Mouse (Mus musculus) erythroblast, embryonic 14.5 days (primary cell): ENCODE results near the gene Gnl1. TPM values are rescaled to one million over a fixed set of nuclear protein-coding genes. Genes with fewer than 3 reads are reported as not detected.
A peak's percentile ranks its signal among the peaks of the same experiment; 100 is the strongest.

Experiments
- H3K27me3 ChIP-seq: 2 replicates; pipeline ENCODE4 v1.6.1; 2012; ENCODE audit warnings: inconsistent platforms; ENCODE audit not compliant: control insufficient read depth
- H3K36me3 ChIP-seq: 2 replicates; pipeline ENCODE4 v1.6.1; 2012; ENCODE audit warnings: mild to moderate bottlenecking, inconsistent platforms; ENCODE audit not compliant: control insufficient read depth
- H3K4me1 ChIP-seq: 2 replicates; pipeline ENCODE4 v1.6.1; 2012; ENCODE audit warnings: inconsistent platforms; ENCODE audit not compliant: control insufficient read depth
- H3K4me3 ChIP-seq: replicated peaks from 2 replicates; pipeline ENCODE3; 2012; ENCODE audit warnings: moderate library complexity, mild to moderate bottlenecking, inconsistent platforms
- H3K9me3 ChIP-seq: 2 replicates; pipeline ENCODE4 v1.6.1; 2012; ENCODE audit warnings: low read length, inconsistent platforms, mixed read lengths; ENCODE audit not compliant: control insufficient read depth
- GATA1 ChIP-seq: IDR thresholded peaks from 2 replicates; pipeline ENCODE4 v1.6.1; 2012; ENCODE audit warnings: low read length, inconsistent platforms, mixed read lengths
- TAL1 ChIP-seq: IDR thresholded peaks from 3 replicates; pipeline ENCODE4 v1.6.1; 2012; ENCODE audit warnings: low read length, inconsistent platforms, mixed read lengths
- polyA plus RNA-seq: library from polyadenylated mRNA; stranded (reverse); fragments of >175 nt; gene quantifications from 2 replicates; pipeline ENCODE4 v1.2.3, GENCODE M21; 2012

Gnl1 gene
- polyA plus RNA-seq, 1 experiment = 1.5 TPM

DNA sequence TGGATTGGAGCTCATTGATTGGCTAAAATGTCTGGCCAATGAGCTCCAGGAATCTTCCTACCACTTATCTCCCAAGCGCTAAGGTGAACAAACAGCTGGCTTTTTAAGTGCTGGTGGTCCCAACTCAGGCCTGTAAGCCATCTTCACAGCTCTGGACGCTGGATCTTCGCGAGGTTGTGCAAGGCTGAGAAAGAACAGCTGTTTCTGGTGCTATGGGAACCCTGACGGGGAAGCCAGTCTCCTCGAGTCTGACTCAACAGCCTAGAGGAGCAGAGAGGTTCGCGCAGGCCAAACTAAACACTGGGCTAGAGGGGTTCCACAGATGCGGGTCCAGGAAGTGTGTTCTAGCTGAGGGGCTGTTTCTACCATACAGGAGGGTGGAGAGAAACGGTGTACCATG, 12.1 kb downstream of the Gnl1 start:
- Histone ChIP-seq H3K36me3 (peaks cover 12% of the 10 kb centered on the region), H3K9me3 (no peaks in the 10 kb centered on the region)
- no peak for TF ChIP-seq TAL1
- TF ChIP-seq GATA1 = no peak

GRCm38 (mm10) chr17:35993675-35994074, 14.0 kb downstream of the Gnl1 start:
- TF ChIP-seq GATA1 (no peak), TAL1 (no peak)
- peaks cover 2% of the 10 kb centered on the region; the same call in 1 of the 2 replicates for H3K36me3 ChIP-seq
- no peaks in the 10 kb centered on the region for H3K27me3 ChIP-seq
- peaks cover 54% of the 10 kb centered on the region for H3K4me1 ChIP-seq
- no peaks in the 10 kb centered on the region for H3K9me3 ChIP-seq
- H3K4me3 ChIP-seq = peak overlapping the region; percentile 83

More for the DNA sequence above, 12.1 kb downstream of the Gnl1 start:
- Histone ChIP-seq H3K4me1 (peaks cover 40% of the 10 kb centered on the region), H3K4me3 (no peak overlapping the region), H3K27me3 (no peaks in the 10 kb centered on the region)

DNA sequence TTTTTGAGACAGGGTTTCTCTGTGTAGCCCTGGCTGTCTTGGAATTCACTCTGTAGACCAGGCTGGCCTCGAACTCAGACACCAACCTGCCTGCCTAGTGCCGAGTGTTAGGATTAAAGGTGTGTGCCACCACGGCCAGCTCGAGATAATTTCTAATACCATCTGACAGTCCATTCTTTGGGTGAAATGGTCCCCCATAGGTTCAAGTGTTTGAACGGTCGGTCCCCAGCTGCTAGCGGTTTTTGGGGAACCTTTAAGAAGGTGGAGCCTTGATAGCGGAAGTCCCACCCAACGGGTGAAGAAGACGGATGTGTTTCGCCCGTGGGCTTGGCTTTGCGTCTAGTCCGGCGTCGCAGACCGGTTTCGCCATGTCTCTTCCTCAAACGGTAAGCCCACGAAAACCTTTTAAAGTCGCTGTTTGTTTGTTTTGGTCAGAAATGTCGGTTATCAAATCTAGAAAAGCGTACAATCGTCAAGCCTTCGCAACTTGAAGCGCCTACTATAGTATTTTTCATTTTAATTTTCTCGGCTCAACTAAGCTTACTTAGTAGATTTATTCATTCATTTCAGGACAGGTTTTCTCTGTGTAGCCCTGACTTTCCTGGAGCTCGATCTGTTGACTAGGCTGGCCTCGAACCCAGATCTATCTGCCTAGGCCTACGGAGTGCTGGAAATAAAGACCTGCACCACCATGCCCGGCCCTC, 14.7 kb downstream of the Gnl1 start:
- Histone ChIP-seq H3K27me3 (no peaks in the 10 kb centered on the region), H3K4me1 (peaks cover 61% of the 10 kb centered on the region), H3K9me3 (no peaks in the 10 kb centered on the region), H3K36me3 (peaks cover 6% of the 10 kb centered on the region), H3K4me3 (peak overlapping the region; percentile 83)
- TF ChIP-seq TAL1 (no peak), GATA1 (no peak)

DNA sequence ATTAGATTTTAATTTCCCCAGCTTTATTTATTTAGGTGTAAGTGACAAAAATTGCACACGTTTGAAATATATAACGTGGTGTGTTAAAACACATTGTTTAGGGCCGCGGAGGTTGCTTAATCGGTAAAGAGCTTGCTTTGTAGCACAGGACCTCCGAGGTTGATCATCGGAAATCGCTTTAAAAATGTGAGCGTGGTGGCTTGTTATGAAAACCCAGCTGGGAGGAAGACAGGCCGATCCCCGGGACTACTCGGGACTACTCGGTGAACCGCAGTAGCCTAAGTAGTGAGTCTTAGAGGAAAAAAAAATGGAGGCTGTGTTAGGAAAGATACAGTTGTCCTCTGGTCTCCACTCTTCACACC, 15.2 kb downstream of the Gnl1 start:
- Histone ChIP-seq H3K4me1 (peaks cover 65% of the 10 kb centered on the region), H3K36me3 (peaks cover 11% of the 10 kb centered on the region), H3K4me3 (peak overlapping the region; percentile 83), H3K27me3 (no peaks in the 10 kb centered on the region), H3K9me3 (peaks cover under 1% of the 10 kb centered on the region; the same call in 1 of the 2 replicates)
- TF ChIP-seq GATA1 = no peak
- no peak for TF ChIP-seq TAL1

- peaks cover 27% of the 10 kb centered on the region for H3K36me3 ChIP-seq
- peak overlapping the region; percentile 69 for H3K4me3 ChIP-seq
- no peak for TF ChIP-seq GATA1
- no peak for TF ChIP-seq TAL1
- no peaks in the 10 kb centered on the region for H3K27me3 ChIP-seq
- peaks cover 83% of the 10 kb centered on the region for H3K4me1 ChIP-seq
- peaks cover 16% of the 10 kb centered on the region for H3K9me3 ChIP-seq
These were observed 17.3 kb downstream of the Gnl1 start for GRCm38 (mm10) chr17:35996949-35997348.

DNA sequence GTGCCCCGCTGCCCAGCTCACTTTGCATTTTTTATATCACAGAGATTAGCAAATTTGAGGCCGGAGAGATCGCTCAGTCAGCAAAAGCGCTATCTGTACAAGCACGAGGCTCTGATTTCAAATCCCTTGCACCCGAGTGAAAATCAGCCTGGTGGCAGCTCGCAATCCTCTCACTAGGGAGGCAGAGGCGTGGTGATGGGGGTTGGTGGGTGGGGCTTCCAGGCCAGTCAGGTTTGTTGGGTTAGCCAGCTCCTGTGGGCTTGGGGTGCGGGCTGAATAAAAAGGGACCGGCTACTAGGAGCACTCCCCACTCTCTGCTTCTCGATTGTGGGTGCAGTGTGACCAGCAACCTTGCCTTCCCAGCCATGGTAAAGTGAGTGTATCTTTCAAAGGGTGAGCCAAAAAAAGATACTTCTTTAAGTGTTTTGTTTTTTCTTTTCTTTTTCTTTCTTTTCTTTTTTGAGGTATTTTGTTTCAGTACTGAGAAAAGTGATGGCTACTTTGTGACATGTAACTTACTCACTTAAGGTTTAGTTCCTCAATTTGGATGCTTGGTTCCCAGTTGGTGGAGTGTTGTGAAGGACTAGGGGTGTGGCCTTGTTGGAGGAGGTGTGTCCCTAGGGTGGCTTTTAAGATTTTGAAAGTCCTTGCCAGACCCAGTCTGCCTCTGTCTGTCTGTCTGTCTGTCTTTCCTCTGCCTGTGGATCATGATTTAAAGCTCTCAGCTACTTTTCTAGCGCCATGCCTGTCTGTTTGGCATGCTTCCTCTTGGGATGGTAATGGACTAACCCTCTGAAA, 18.3 kb downstream of the Gnl1 start:
- Histone ChIP-seq H3K4me1 (peaks cover 88% of the 10 kb centered on the region), H3K36me3 (peaks cover 36% of the 10 kb centered on the region), H3K9me3 (peaks cover 26% of the 10 kb centered on the region), H3K4me3 (peak overlapping the region; percentile 69), H3K27me3 (no peaks in the 10 kb centered on the region)
- no peak for TF ChIP-seq GATA1
- TF ChIP-seq TAL1 = no peak

DNA sequence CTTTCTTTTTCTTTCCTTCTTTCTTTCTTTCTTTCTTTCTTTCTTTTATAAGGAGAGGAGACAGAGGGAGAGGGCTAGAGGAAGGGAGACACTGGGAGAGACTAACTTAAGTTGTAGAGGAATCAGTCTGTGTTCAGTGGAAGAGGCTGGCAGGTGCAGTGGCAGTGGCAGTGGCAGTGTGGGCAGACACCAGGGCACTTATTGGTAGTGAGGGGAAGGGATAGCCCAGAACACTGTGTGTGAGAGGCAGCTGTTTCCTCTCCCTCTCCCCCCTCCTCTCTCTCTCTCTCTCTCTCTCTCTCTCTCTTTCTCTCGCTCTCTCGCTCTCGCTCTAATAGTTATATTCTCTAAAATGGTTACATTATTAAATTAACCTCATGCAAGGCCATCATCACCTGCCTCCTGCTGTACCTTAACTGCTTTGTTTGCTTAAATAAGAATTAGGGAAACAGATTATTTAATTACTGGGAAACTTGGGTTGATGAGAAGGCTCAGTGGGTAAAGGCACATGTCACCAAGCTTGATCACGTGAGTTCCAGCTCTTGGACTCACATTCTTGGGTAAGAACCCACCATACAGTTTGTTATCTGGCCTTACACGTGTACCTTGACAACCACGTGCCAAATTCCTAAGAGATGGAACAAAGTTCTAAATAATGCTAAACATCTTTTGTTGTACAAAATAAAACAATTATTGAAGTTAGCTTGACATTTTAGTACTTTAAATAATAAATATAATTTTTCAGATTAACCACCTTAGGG, 19.1 kb downstream of the Gnl1 start:
- H3K36me3 ChIP-seq = peaks cover 45% of the 10 kb centered on the region
- H3K27me3 ChIP-seq = no peaks in the 10 kb centered on the region
- H3K9me3 ChIP-seq = peaks cover 31% of the 10 kb centered on the region
- H3K4me1 ChIP-seq = peaks cover 86% of the 10 kb centered on the region
- peak overlapping the region; percentile 69 for H3K4me3 ChIP-seq
- no peak for TF ChIP-seq TAL1
- TF ChIP-seq GATA1 = no peak

DNA sequence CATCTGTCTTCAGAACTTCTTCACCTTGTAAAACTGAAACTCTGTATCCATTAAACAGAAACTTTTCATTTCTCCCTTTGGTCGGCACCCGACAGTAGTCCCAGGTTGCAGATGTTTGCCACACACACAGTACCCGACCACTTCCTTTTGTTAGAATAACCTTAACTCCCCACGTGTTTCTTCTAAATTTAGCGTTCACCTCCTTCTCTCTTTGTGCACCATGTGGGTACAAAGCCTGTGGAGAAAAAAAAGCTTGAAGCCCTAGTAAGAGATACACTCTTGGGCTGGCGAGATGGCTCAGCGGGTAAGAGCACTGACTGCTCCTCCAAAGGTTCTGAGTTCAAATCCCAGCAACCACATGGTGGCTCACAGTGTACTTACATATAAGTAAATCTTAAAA, 19.7 kb downstream of the Gnl1 start:
- Histone ChIP-seq H3K4me1 (peaks cover 87% of the 10 kb centered on the region), H3K36me3 (peaks cover 51% of the 10 kb centered on the region), H3K9me3 (peaks cover 31% of the 10 kb centered on the region), H3K4me3 (peak overlapping the region; percentile 69), H3K27me3 (no peaks in the 10 kb centered on the region)
- TF ChIP-seq TAL1 = no peak
- TF ChIP-seq GATA1 = no peak

- Histone ChIP-seq H3K9me3 (peaks cover 31% of the 10 kb centered on the region), H3K4me1 (peaks cover 85% of the 10 kb centered on the region), H3K4me3 (peak overlapping the region; percentile 69), H3K36me3 (peaks cover 61% of the 10 kb centered on the region), H3K27me3 (no peaks in the 10 kb centered on the region)
- no peak for TF ChIP-seq TAL1
- no peak for TF ChIP-seq GATA1
These were observed 20.7 kb downstream of the Gnl1 start for GRCm38 (mm10) chr17:36000349-36000748.
